Mouse (Mus musculus) cerebellum, adult 2 months (tissue): ENCODE results near the gene Tmem9.

ENCODE experiments used
- CTCF ChIP-seq: fragments of 200-500 bp; IDR thresholded peaks from 2 replicates; pipeline ENCODE4 v1.5.1; 2011; ENCODE audit warnings: low read depth, mild to moderate bottlenecking, control low read depth, low read length, moderate library complexity, borderline replicate concordance; ENCODE audit not compliant: insufficient read depth
- POLR2A ChIP-seq: fragments of 200-500 bp; IDR thresholded peaks from 2 replicates; pipeline ENCODE4 v1.6.1; 2011; ENCODE audit warnings: low read length, control low read depth, borderline replicate concordance; ENCODE audit not compliant: insufficient read depth

- TF ChIP-seq POLR2A (no peak), CTCF (peak; percentile 85)
Observed at GRCm38 (mm10) chr1:136051465-136051864, 43.5 kb downstream of the Tmem9 start.
